Mouse (Mus musculus) midbrain, postnatal 0 days (tissue): ENCODE measurements at regions not wholly inside any gene's neighbourhood (a gene's known extent, or its start where the extent isn't known, plus 50 kb on each side); places are given as distances from the start of the nearest gene placed in this dataset.
"Not testable (repeated sequence)": the region's sequence is repeated elsewhere in the genome, so short reads cannot be mapped to it uniquely, and the experiment has no call there.

Experiments used
- ATAC-seq: fragments of 200-750 bp; cut with Nextera tagmentation; 2 replicates; pipeline ENCODE4 v1.8.0; 2017; ENCODE audit warnings: moderate number of reproducible peaks, mild to moderate bottlenecking, moderate TSS enrichment, moderate library complexity; ENCODE audit not compliant: low FRiP score
- DNase-seq: peaks from one replicate; pipeline ENCODE4 v3.0.0-alpha.2; 2015; ENCODE audit warnings: low spot score
- H3K27ac ChIP-seq: fragments of 300-500 bp; sonication (generic); 2 replicates; pipeline ENCODE4 v1.5.1; 2014; ENCODE audit warnings: low read depth, mild to moderate bottlenecking, low read length, mixed read lengths
- H3K27me3 ChIP-seq: fragments of 300-500 bp; sonication (generic); 2 replicates; pipeline ENCODE4 v1.6.1; 2014; ENCODE audit warnings: low read length, control low read depth, mixed read lengths; ENCODE audit not compliant: insufficient read depth
- H3K36me3 ChIP-seq: fragments of 300-500 bp; sonication (generic); 2 replicates; pipeline ENCODE4 v1.6.1; 2014; ENCODE audit warnings: low read length, control low read depth, mixed read lengths; ENCODE audit not compliant: insufficient read depth
- H3K4me1 ChIP-seq: fragments of 300-500 bp; sonication (generic); 2 replicates; pipeline ENCODE4 v1.6.1; 2014; ENCODE audit warnings: mild to moderate bottlenecking, control low read depth, antibody characterized with exemption, low read length, mixed read lengths; ENCODE audit not compliant: insufficient read depth
- H3K4me2 ChIP-seq: fragments of 300-500 bp; sonication (generic); 2 replicates; pipeline ENCODE4 v1.6.1; 2014; ENCODE audit warnings: low read depth, mild to moderate bottlenecking, low read length, mixed read lengths; ENCODE audit not compliant: poor library complexity, severe bottlenecking
- H3K4me3 ChIP-seq: fragments of 300-500 bp; sonication (generic); 2 replicates; pipeline ENCODE4 v1.5.1; 2014; ENCODE audit warnings: low read depth, mild to moderate bottlenecking, low read length, moderate library complexity
- H3K9ac ChIP-seq: fragments of 300-500 bp; sonication (generic); replicated peaks from 2 replicates; pipeline ENCODE4 v1.6.1; 2014; ENCODE audit warnings: mild to moderate bottlenecking, low read length, moderate library complexity, mixed read lengths; ENCODE audit not compliant: poor library complexity, severe bottlenecking
- H3K9me3 ChIP-seq: fragments of 300-500 bp; sonication (generic); 2 replicates; pipeline ENCODE4 v1.6.1; 2016; ENCODE audit warnings: low read length, control low read depth
- CTCF ChIP-seq: IDR thresholded peaks from 2 replicates; pipeline ENCODE4 v1.5.1; 2016; ENCODE audit warnings: antibody characterized with exemption, mild to moderate bottlenecking
- WGBS: fragments of 180-500 bp; shearing (Covaris S2); extraction: QIAGEN DNeasy Blood & Tissue Kit; methylation state at CpG from one replicate; pipeline ENCODE4 v1.1.7; 2014; 5-methylcytosine and 5-hydroxymethylcytosine counted together

- DNase-seq, H3K27ac ChIP-seq, H3K9me3 ChIP-seq, H3K9ac ChIP-seq, ATAC-seq, H3K27me3 ChIP-seq, H3K4me3 ChIP-seq, H3K4me1 ChIP-seq, H3K36me3 ChIP-seq, H3K4me2 ChIP-seq: not testable (repeated sequence)
- WGBS: no CpG with 5 or more reads among the region's 4 CpGs
Observed at GRCm38 (mm10) chr3:96374343-96374624, 77.8 kb downstream of the BC107364 start.

GRCm38 (mm10) chr3:96373600-96374342 lies 78.3 kb downstream of the BC107364 start:
- H3K36me3 ChIP-seq, H3K4me1 ChIP-seq, H3K9me3 ChIP-seq, H3K9ac ChIP-seq, H3K4me3 ChIP-seq, H3K27me3 ChIP-seq, H3K27ac ChIP-seq, H3K4me2 ChIP-seq, DNase-seq: not testable (repeated sequence)
- peak; percentile 71 for ATAC-seq
- 17% methylated on average over 1 of the region's 43 CpGs for WGBS

- H3K9me3 ChIP-seq: not testable (repeated sequence)
Observed at GRCm38 (mm10) chr3:96362581-96362980, 68.8 kb upstream of the Fcgr1 start.

GRCm38 (mm10) chr3:96360816-96361215 lies 67.0 kb upstream of the Fcgr1 start:
- TF ChIP-seq CTCF: no peak
- peaks cover 17% of the 10 kb centered on the region for H3K27me3 ChIP-seq
- H3K9ac ChIP-seq: no peak overlapping the region
- H3K4me2 ChIP-seq: no peak overlapping the region
- 60% methylated on average over 3 of the region's 3 CpGs for WGBS
- no peak overlapping the region for H3K4me3 ChIP-seq
- no peaks in the 10 kb centered on the region for H3K36me3 ChIP-seq
- DNase-seq (no peak), ATAC-seq (no peak)
- no peaks in the 10 kb centered on the region for H3K9me3 ChIP-seq
- H3K27ac ChIP-seq: no peak overlapping the region
- no peaks in the 10 kb centered on the region for H3K4me1 ChIP-seq

More at GRCm38 (mm10) chr3:96362581-96362980, 68.8 kb upstream of the Fcgr1 start:
- H3K4me2 ChIP-seq, H3K4me1 ChIP-seq, H3K4me3 ChIP-seq, H3K36me3 ChIP-seq, H3K9ac ChIP-seq, H3K27ac ChIP-seq, DNase-seq, ATAC-seq: not testable (repeated sequence)
- 36% methylated on average over 10 of the region's 10 CpGs for WGBS
- H3K27me3 ChIP-seq: peaks cover 17% of the 10 kb centered on the region

GRCm38 (mm10) chr3:96360214-96360536 lies 66.4 kb upstream of the Fcgr1 start:
- not testable (repeated sequence) for H3K4me3 ChIP-seq, DNase-seq, H3K4me2 ChIP-seq, H3K9me3 ChIP-seq, H3K4me1 ChIP-seq, H3K27ac ChIP-seq, H3K9ac ChIP-seq, H3K36me3 ChIP-seq
- WGBS: 0% methylated on average over 2 of the region's 21 CpGs
- peak; percentile 74 for ATAC-seq
- peaks cover 17% of the 10 kb centered on the region for H3K27me3 ChIP-seq

- H3K4me2 ChIP-seq, H3K9me3 ChIP-seq, H3K4me1 ChIP-seq, H3K9ac ChIP-seq, H3K4me3 ChIP-seq, DNase-seq, H3K36me3 ChIP-seq, H3K27ac ChIP-seq: not testable (repeated sequence)
- WGBS: no CpG with 5 or more reads among the region's 26 CpGs
- peaks cover 17% of the 10 kb centered on the region for H3K27me3 ChIP-seq
- ATAC-seq: peak; percentile 60
Observed at GRCm38 (mm10) chr3:96359507-96360213, 65.9 kb upstream of the Fcgr1 start.

- not testable (repeated sequence) for H3K9me3 ChIP-seq, H3K4me1 ChIP-seq, DNase-seq, H3K36me3 ChIP-seq, ATAC-seq, H3K4me2 ChIP-seq, H3K27ac ChIP-seq, H3K4me3 ChIP-seq, H3K27me3 ChIP-seq, H3K9ac ChIP-seq
- no CpG with 5 or more reads among the region's 6 CpGs for WGBS
Observed at GRCm38 (mm10) chr3:96351623-96352022, 57.9 kb upstream of the Fcgr1 start.

GRCm38 (mm10) chr3:96350985-96351384 lies 57.2 kb upstream of the Fcgr1 start:
- not testable (repeated sequence) for H3K4me3 ChIP-seq, DNase-seq, H3K4me2 ChIP-seq, H3K9ac ChIP-seq, H3K9me3 ChIP-seq, H3K36me3 ChIP-seq, ATAC-seq, H3K27ac ChIP-seq, H3K27me3 ChIP-seq, H3K4me1 ChIP-seq
- no CpG with 5 or more reads among the region's 13 CpGs for WGBS

GRCm38 (mm10) chr3:96346543-96346942 lies 52.8 kb upstream of the Fcgr1 start:
- peaks cover 13% of the 10 kb centered on the region; the same call in 1 of the 2 replicates for H3K27me3 ChIP-seq
- ATAC-seq, H3K27ac ChIP-seq, H3K36me3 ChIP-seq, DNase-seq, H3K4me1 ChIP-seq, H3K9ac ChIP-seq, H3K4me2 ChIP-seq, H3K9me3 ChIP-seq, H3K4me3 ChIP-seq: not testable (repeated sequence)
- WGBS: no CpG with 5 or more reads among the region's 17 CpGs
